12 mouse cellular contexts compared by ENCODE assay signal in the genomic region with DNA sequence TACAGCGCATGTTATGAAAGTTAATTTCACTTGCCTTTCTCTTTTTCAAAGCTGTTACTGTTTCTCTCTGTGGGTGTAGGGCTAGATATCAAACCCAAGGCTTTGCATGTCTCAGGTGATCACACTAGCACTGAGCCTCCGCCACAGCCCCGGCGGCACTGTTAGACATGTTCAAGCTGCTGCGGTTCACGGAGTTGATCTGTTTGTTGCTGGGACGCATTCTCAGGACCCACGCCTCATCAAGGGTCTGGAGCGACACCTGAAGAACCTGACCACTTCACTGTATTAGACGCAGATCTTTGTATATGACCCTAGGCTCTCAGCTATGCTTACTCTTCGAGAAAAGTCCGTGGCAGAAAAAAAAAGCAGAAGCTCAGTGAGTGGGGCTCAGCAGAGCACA.
"Had no signal": no experiment of that assay in that cellular context is flagged by ENCODE, and none has a peak within 500 bp of the region (broad histone marks: within the 10 kb centered on the region; RNA-seq: fewer than 3 reads in every experiment).

No protein-coding gene starts in this region.

- DNase-seq: kidney, adult 2 months; kidney, postnatal 25 days; layer of hippocampus, adult 9-11 months; lung, postnatal 10 days; thymus, adult 2 months; thymus, postnatal 14 days; thymus, postnatal 4 days had no signal

- H3K4me3 ChIP-seq: layer of hippocampus, adult 2 months; lung, embryonic 15.5 days; midbrain, embryonic 13.5 days had no signal

- H3K4me2 ChIP-seq: lung, embryonic 15.5 days; midbrain, embryonic 13.5 days had no signal

- H3K36me3 ChIP-seq: lung, embryonic 15.5 days; midbrain, embryonic 13.5 days had no signal

- H3K9ac ChIP-seq: liver, embryonic 14.5 days; lung, embryonic 15.5 days; midbrain, embryonic 13.5 days had no signal

- H3K27me3 ChIP-seq: lung, embryonic 15.5 days; midbrain, embryonic 13.5 days had no signal

- H3K9me3 ChIP-seq: lung, embryonic 15.5 days had no signal

- ATAC-seq: midbrain, embryonic 13.5 days had no signal

- H3K27ac ChIP-seq: kidney, postnatal 0 days; layer of hippocampus, adult 2 months; liver, embryonic 14.5 days; lung, embryonic 15.5 days; midbrain, embryonic 13.5 days had no signal
